Comparison of ENCODE assay signal across 29 mouse cellular contexts in genomic region chr5:15803583-15803982, GRCm38 (mm10).
DNase-seq lines count a peak whose midpoint lies in the region; ATAC-seq and TF ChIP-seq lines count a peak whose summit lies in the region.
"Had no signal": no experiment of that assay in that cellular context is flagged by ENCODE, and none has a peak within 500 bp of the region (broad histone marks: within the 10 kb centered on the region; RNA-seq: fewer than 3 reads in every experiment).

No protein-coding gene starts in this region.

- H3K9me3 ChIP-seq in hindbrain, embryonic 11.5 days (ENCODE audit: control insufficient read depth, low read length) = no peaks in the 10 kb centered on the region
- 0 out of 2 replicates have a peak, but pooled peaks cover 2% of the 10 kb centered on the region for H3K9me3 ChIP-seq in hindbrain, postnatal 0 days (ENCODE audit: low read length)
- H3K9me3 ChIP-seq in embryonic facial prominence, embryonic 11.5 days (replicated peaks; ENCODE audit: control insufficient read depth, low read length) = no peaks in the 10 kb centered on the region
- H3K9me3 ChIP-seq: embryonic facial prominence, embryonic 15.5 days; hindbrain, embryonic 13.5 days; limb, embryonic 10.5 days; limb, embryonic 15.5 days; liver, embryonic 13.5 days; midbrain, embryonic 12.5 days had no signal

- WGBS in hindbrain, embryonic 11.5 days = 84% methylated on average over 5 of the region's 5 CpGs
- WGBS in hindbrain, postnatal 0 days = 61% methylated on average over 5 of the region's 5 CpGs
- 82% methylated on average over 5 of the region's 5 CpGs for WGBS in embryonic facial prominence, embryonic 11.5 days

- no peak for TF ChIP-seq CTCF in hindbrain, postnatal 0 days (IDR thresholded peaks at IDR 0.05; ENCODE audit: low read depth)
- no peak for TF ChIP-seq CTCF in brain, embryonic 14.5 days (IDR thresholded peaks at IDR 0.05; ENCODE audit: borderline replicate concordance, extremely low read depth, insufficient read depth, insufficient read length)

- no peak overlapping the region for H3K4me3 ChIP-seq in hindbrain, embryonic 11.5 days (ENCODE audit: low read depth, low read length)
- H3K4me3 ChIP-seq in hindbrain, postnatal 0 days (ENCODE audit: low read length) = no peak overlapping the region
- H3K4me3 ChIP-seq in embryonic facial prominence, embryonic 11.5 days (ENCODE audit: low read depth, low read length) = no peak overlapping the region
- H3K4me3 ChIP-seq: embryonic facial prominence, embryonic 15.5 days; hindbrain, embryonic 13.5 days; limb, embryonic 10.5 days; limb, embryonic 15.5 days; liver, embryonic 13.5 days; midbrain, embryonic 12.5 days had no signal

- no peaks in the 10 kb centered on the region for H3K36me3 ChIP-seq in hindbrain, embryonic 11.5 days (ENCODE audit: control insufficient read depth, insufficient read depth, low read length)
- H3K36me3 ChIP-seq in hindbrain, postnatal 0 days (ENCODE audit: insufficient read depth, low read length) = no peaks in the 10 kb centered on the region
- no peaks in the 10 kb centered on the region for H3K36me3 ChIP-seq in embryonic facial prominence, embryonic 11.5 days (replicated peaks; ENCODE audit: control insufficient read depth, insufficient read depth, low read depth, low read length)
- H3K36me3 ChIP-seq: embryonic facial prominence, embryonic 15.5 days; hindbrain, embryonic 13.5 days; limb, embryonic 10.5 days; limb, embryonic 15.5 days; liver, embryonic 13.5 days; midbrain, embryonic 12.5 days had no signal

- H3K9ac ChIP-seq in hindbrain, embryonic 11.5 days (ENCODE audit: low read depth, low read length) = no peak overlapping the region
- H3K9ac ChIP-seq in hindbrain, postnatal 0 days (replicated peaks; ENCODE audit: low read length) = no peak overlapping the region
- no peak overlapping the region for H3K9ac ChIP-seq in embryonic facial prominence, embryonic 11.5 days (replicated peaks; ENCODE audit: low read length)
- H3K9ac ChIP-seq: embryonic facial prominence, embryonic 15.5 days; hindbrain, embryonic 13.5 days; limb, embryonic 15.5 days; liver, embryonic 13.5 days; midbrain, embryonic 12.5 days had no signal

- no peaks in the 10 kb centered on the region for H3K4me1 ChIP-seq in hindbrain, embryonic 11.5 days (replicated peaks; ENCODE audit: control insufficient read depth, insufficient read depth, low read length)
- H3K4me1 ChIP-seq in hindbrain, postnatal 0 days (ENCODE audit: insufficient read depth, low read length) = no peaks in the 10 kb centered on the region
- no peaks in the 10 kb centered on the region for H3K4me1 ChIP-seq in embryonic facial prominence, embryonic 11.5 days (ENCODE audit: control insufficient read depth, insufficient read depth, low read length)
- H3K4me1 ChIP-seq: embryonic facial prominence, embryonic 15.5 days; hindbrain, embryonic 13.5 days; limb, embryonic 10.5 days; limb, embryonic 15.5 days; liver, embryonic 13.5 days; midbrain, embryonic 12.5 days had no signal

- no peak overlapping the region for H3K27ac ChIP-seq in hindbrain, embryonic 11.5 days (ENCODE audit: low read depth, low read length)
- H3K27ac ChIP-seq in hindbrain, postnatal 0 days = no peak overlapping the region
- no peak overlapping the region for H3K27ac ChIP-seq in embryonic facial prominence, embryonic 11.5 days (replicated peaks; ENCODE audit: low read depth, low read length)
- H3K27ac ChIP-seq: embryonic facial prominence, embryonic 15.5 days; hindbrain, embryonic 13.5 days; limb, embryonic 10.5 days; limb, embryonic 15.5 days; liver, embryonic 13.5 days; midbrain, embryonic 12.5 days had no signal

- H3K27me3 ChIP-seq in hindbrain, embryonic 11.5 days (ENCODE audit: control insufficient read depth, insufficient read depth, low read length) = no peaks in the 10 kb centered on the region
- H3K27me3 ChIP-seq in hindbrain, postnatal 0 days (ENCODE audit: insufficient read depth, low read length) = no peaks in the 10 kb centered on the region
- H3K27me3 ChIP-seq in embryonic facial prominence, embryonic 11.5 days (ENCODE audit: control insufficient read depth, insufficient read depth, low read length) = no peaks in the 10 kb centered on the region
- H3K27me3 ChIP-seq: embryonic facial prominence, embryonic 15.5 days; hindbrain, embryonic 13.5 days; limb, embryonic 15.5 days; liver, embryonic 13.5 days; midbrain, embryonic 12.5 days; Patski had no signal

- no peak for DNase-seq in hindbrain, embryonic 11.5 days (ENCODE audit: low spot score)
- DNase-seq in hindbrain, postnatal 0 days (ENCODE audit: low spot score) = no peak
- peak; percentile 21 for DNase-seq in retina, embryonic 14.5 days (ENCODE audit: low spot score)
- DNase-seq in retina, postnatal 1 day = no peak
- peak; percentile 34 for DNase-seq in brain, embryonic 14.5 days (ENCODE audit: low read depth)
- DNase-seq in embryonic facial prominence, embryonic 11.5 days (ENCODE audit: low spot score) = peak; percentile 13
- DNase-seq in adrenal gland, adult 18-20 months (ENCODE audit: low spot score in 2 of 2) = no peak
- DNase-seq: adrenal gland, postnatal 25 days; cerebellum, adult 18-20 months; cerebellum, postnatal 10 days; gastrocnemius, postnatal 25 days; heart, postnatal 36 days; kidney, adult 9 months; kidney, postnatal 10 days; layer of hippocampus, postnatal 36 days; liver, embryonic 13.5 days; lung, adult 18-20 months; lung, postnatal 10 days; right cerebral cortex, postnatal 4 days; thymus, postnatal 14 days had no signal

- H3K4me2 ChIP-seq in hindbrain, embryonic 11.5 days (replicated peaks; ENCODE audit: low read depth, low read length) = no peak overlapping the region
- H3K4me2 ChIP-seq in hindbrain, postnatal 0 days (ENCODE audit: low read depth, low read length) = no peak overlapping the region
- no peak overlapping the region for H3K4me2 ChIP-seq in embryonic facial prominence, embryonic 11.5 days (ENCODE audit: low read depth, low read length)
- H3K4me2 ChIP-seq: embryonic facial prominence, embryonic 15.5 days; heart, embryonic 11.5 days; hindbrain, embryonic 13.5 days; limb, embryonic 15.5 days; liver, embryonic 13.5 days; midbrain, embryonic 12.5 days had no signal

- TF ChIP-seq POLR2A in brain, embryonic 14.5 days (IDR thresholded peaks at IDR 0.05; ENCODE audit: borderline replicate concordance, extremely low read depth, insufficient read depth, insufficient read length, poor library complexity, severe bottlenecking) = no peak

- ATAC-seq in hindbrain, embryonic 11.5 days (ENCODE audit: low FRiP score) = 0 out of 2 replicates have a peak, but pooled peaks have one; percentile 38
- ATAC-seq in hindbrain, postnatal 0 days = no peak; the same call in 1 of the 2 replicates
- no peak for ATAC-seq in embryonic facial prominence, embryonic 11.5 days (replicated peaks; ENCODE audit: insufficient number of reproducible peaks, low FRiP score, low TSS enrichment, low read depth)
- ATAC-seq: forebrain, embryonic 14.5 days; intestine, postnatal 0 days; Patski had no signal

Comparison
In these comparisons a context has a peak if more than half of its experiments do, and no peak if none do; other contexts are left out.
1. DNase-seq: peak in retina, embryonic 14.5 days (single experiment), brain, embryonic 14.5 days (single experiment) and embryonic facial prominence, embryonic 11.5 days (single experiment); none in hindbrain, embryonic 11.5 days (single experiment), hindbrain, postnatal 0 days (single experiment), retina, postnatal 1 day (single experiment) and adrenal gland, adult 18-20 months (0 of 2).